Mouse (Mus musculus): ENCODE measurements around the gene Mrpl12. TPM values are rescaled to one million over a fixed set of nuclear protein-coding genes. Genes with fewer than 3 reads are reported as not detected.
"Not testable (repeated sequence)": the region's sequence is repeated elsewhere in the genome, so short reads cannot be mapped to it uniquely, and the experiment has no call there.

Mrpl12 gene
- total and polyA plus RNA-seq, 3 experiments, result 374 to 461 (median 457) TPM

DNA sequence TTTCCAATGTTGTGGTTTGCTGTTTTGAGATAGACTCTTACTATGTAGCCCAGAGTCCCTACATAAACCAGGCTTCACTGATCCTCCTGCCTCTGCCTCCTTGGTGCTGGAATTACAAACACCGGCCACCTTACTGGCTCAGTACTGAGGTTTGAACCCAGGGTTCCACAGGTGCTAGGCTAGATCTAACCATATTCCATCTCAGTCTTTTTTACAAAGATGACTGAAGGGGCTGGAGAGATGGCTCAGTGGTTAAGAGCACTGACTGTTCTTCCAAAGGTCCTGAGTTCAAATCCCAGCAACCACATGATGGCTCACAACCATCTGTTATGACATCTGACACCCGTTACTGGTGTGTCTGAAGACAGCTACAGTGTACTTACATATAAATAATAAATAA lies 29.8 kb downstream of the Mrpl12 start:
- H3K27me3 ChIP-seq (ENCODE audit: control insufficient read depth in 1 of 2, insufficient read depth in 2 of 2, low read length in 2 of 2); H3K79me2 ChIP-seq (ENCODE audit: control insufficient read depth, insufficient read depth, low read length, poor library complexity); H3K9me3 ChIP-seq (replicated peaks; ENCODE audit: insufficient read depth, low read length); H3K9ac ChIP-seq (ENCODE audit: control insufficient read depth, low read depth, low read length, poor library complexity, severe bottlenecking); H3K27ac ChIP-seq (ENCODE audit: control insufficient read depth, low read depth, low read length); H3K4me3 ChIP-seq (ENCODE audit: control insufficient read depth in 1 of 2, insufficient read depth in 1 of 2, low read depth in 2 of 2, low read length in 2 of 2); DNase-seq (ENCODE audit: low read depth, low spot score): not testable (repeated sequence)
- Histone ChIP-seq H3K36me3 (ENCODE audit: control insufficient read depth in 1 of 2, insufficient read depth in 2 of 2, low read length in 2 of 2) (peaks cover 0 to 19% of the 10 kb centered on the region in 2 experiments; a peak in 2 of 4 replicates), H3K4me1 (ENCODE audit: control insufficient read depth in 1 of 2, insufficient read depth in 2 of 2, low read length in 2 of 2) (peaks cover 14 to 30% of the 10 kb centered on the region in 2 experiments)
- TF ChIP-seq TBP (IDR thresholded peaks at IDR 0.05; ENCODE audit: low read depth, low read length), result peak; percentile 91

DNA sequence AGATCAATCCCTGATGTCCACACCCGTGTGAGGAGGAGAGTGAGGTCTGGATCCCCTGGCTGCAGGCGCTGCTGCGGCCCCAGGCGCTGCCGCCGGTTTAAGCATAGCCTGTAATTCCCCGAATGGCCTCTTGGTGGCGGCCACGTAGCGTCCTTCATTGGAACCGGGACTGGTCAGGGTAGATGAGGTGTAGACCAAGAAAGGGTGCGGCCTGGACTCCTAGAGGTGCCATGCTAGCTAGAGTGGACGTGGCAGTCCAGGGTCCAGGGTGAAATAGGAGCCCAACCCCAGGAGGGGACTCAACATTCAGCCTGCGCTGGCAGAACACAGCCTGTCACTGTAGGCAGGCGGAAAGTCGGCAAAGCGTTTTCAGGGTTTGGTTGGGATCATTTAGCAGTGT lies 31.2 kb downstream of the Mrpl12 start:
- peaks cover 0 to 8% of the 10 kb centered on the region in 2 experiments; a peak in 2 of 4 replicates for H3K36me3 ChIP-seq (ENCODE audit: control insufficient read depth in 1 of 2, insufficient read depth in 2 of 2, low read length in 2 of 2)
- peak; percentile 89 for DNase-seq (ENCODE audit: low read depth, low spot score)
- no peaks in the 10 kb centered on the region for H3K27me3 ChIP-seq (ENCODE audit: control insufficient read depth in 1 of 2, insufficient read depth in 2 of 2, low read length in 2 of 2)
- peaks cover 5 to 20% of the 10 kb centered on the region in 2 experiments for H3K4me1 ChIP-seq (ENCODE audit: control insufficient read depth in 1 of 2, insufficient read depth in 2 of 2, low read length in 2 of 2)
- H3K9me3 ChIP-seq (replicated peaks; ENCODE audit: insufficient read depth, low read length), result no peaks in the 10 kb centered on the region
- H3K27ac ChIP-seq (ENCODE audit: control insufficient read depth, low read depth, low read length), result no peak overlapping the region
- peak overlapping the region; percentile 14 to 40; a peak in 2 of 4 replicates for H3K4me3 ChIP-seq (ENCODE audit: control insufficient read depth in 1 of 2, insufficient read depth in 1 of 2, low read depth in 2 of 2, low read length in 2 of 2)
- H3K9ac ChIP-seq (ENCODE audit: control insufficient read depth, low read depth, low read length, poor library complexity, severe bottlenecking), result peak overlapping the region; percentile 28
- TF ChIP-seq E2F4 (IDR thresholded peaks at IDR 0.05; ENCODE audit: borderline replicate concordance, low read depth, low read length) (no peak), SIN3A (IDR thresholded peaks at IDR 0.05; ENCODE audit: low read length) (peak; percentile 78; the same call in 1 of the 2 replicates), UBTF (IDR thresholded peaks at IDR 0.05; ENCODE audit: borderline replicate concordance, insufficient read depth, low read depth, low read length) (no peak), CTCF (IDR thresholded peaks at IDR 0.05 in 2 of 3, conservative IDR thresholded peaks at IDR 0.05 in 1 of 3; ENCODE audit: control insufficient read depth in 1 of 3, insufficient read depth in 1 of 3, low read depth in 2 of 3, low read length in 3 of 3, poor library complexity in 1 of 3, severe bottlenecking in 1 of 3) (peak; percentile 95 to 99 (median 99)), ZNF384 (IDR thresholded peaks at IDR 0.05; ENCODE audit: low read depth, low read length) (peak; percentile 5; the same call in 1 of the 2 replicates), ETS1 (IDR thresholded peaks at IDR 0.05; ENCODE audit: low read depth, low read length) (no peak), ELF1 (IDR thresholded peaks at IDR 0.05; ENCODE audit: low read depth, low read length) (0 out of 2 replicates have a peak, but pooled peaks have one; percentile 42), HCFC1 (IDR thresholded peaks at IDR 0.05; ENCODE audit: low read depth, low read length) (0 out of 2 replicates have a peak, but pooled peaks have one; percentile 21), ZKSCAN1 (IDR thresholded peaks at IDR 0.05; ENCODE audit: low read depth, low read length) (no peak), SMC3 (IDR thresholded peaks at IDR 0.05; ENCODE audit: low read depth, low read length) (peak; percentile 96), RCOR1 (IDR thresholded peaks at IDR 0.05; ENCODE audit: low read depth, low read length) (no peak), RAD21 (IDR thresholded peaks at IDR 0.05; ENCODE audit: low read depth, low read length) (peak; percentile 100), ZC3H11A (IDR thresholded peaks at IDR 0.05; ENCODE audit: low read depth, low read length) (peak; percentile 95)
- H3K79me2 ChIP-seq (ENCODE audit: control insufficient read depth, insufficient read depth, low read length, poor library complexity), result no peaks in the 10 kb centered on the region; the same call in 1 of the 2 replicates

DNA sequence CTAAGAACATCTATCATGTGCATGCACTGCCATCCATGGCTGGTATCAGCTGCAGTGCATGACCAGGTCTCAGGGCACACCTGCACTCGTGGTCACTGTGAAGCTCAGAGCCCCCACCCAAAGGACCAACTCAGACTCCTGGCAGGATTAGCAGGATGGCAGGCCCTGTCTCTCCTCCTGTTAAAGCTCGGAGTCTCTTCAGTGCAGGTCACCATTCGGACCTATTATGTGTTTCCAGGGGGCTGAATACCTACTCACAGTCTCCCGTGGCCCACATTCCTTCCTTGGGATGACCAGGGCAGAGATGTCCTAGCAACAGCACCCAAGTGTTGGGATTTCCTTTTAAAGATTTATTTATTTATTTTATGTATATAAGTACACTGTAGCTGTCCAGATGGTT lies 32.7 kb downstream of the Mrpl12 start:
- peaks cover 5 to 11% of the 10 kb centered on the region in 2 experiments for H3K4me1 ChIP-seq (ENCODE audit: control insufficient read depth in 1 of 2, insufficient read depth in 2 of 2, low read length in 2 of 2)

More for the DNA sequence above, 32.7 kb downstream of the Mrpl12 start:
- Histone ChIP-seq H3K9me3 (replicated peaks; ENCODE audit: insufficient read depth, low read length) (no peaks in the 10 kb centered on the region), H3K4me3 (ENCODE audit: control insufficient read depth in 1 of 2, insufficient read depth in 1 of 2, low read depth in 2 of 2, low read length in 2 of 2) (no peak overlapping the region), H3K27me3 (ENCODE audit: control insufficient read depth in 1 of 2, insufficient read depth in 2 of 2, low read length in 2 of 2) (no peaks in the 10 kb centered on the region), H3K79me2 (ENCODE audit: control insufficient read depth, insufficient read depth, low read length, poor library complexity) (no peaks in the 10 kb centered on the region), H3K9ac (ENCODE audit: control insufficient read depth, low read depth, low read length, poor library complexity, severe bottlenecking) (no peak overlapping the region), H3K27ac (ENCODE audit: control insufficient read depth, low read depth, low read length) (no peak overlapping the region), H3K36me3 (ENCODE audit: control insufficient read depth in 1 of 2, insufficient read depth in 2 of 2, low read length in 2 of 2) (peaks cover 0 to 8% of the 10 kb centered on the region in 2 experiments; a peak in 2 of 4 replicates)
- TF ChIP-seq EP300 (IDR thresholded peaks at IDR 0.05; ENCODE audit: low read depth in 1 of 2, low read length in 2 of 2), result no peak
- TF ChIP-seq KAT2A (conservative IDR thresholded peaks at IDR 0.05; ENCODE audit: low read depth, low read length), result no peak
- no peak for TF ChIP-seq MXI1 (IDR thresholded peaks at IDR 0.05; ENCODE audit: low read depth, low read length)
- TF ChIP-seq SIN3A (IDR thresholded peaks at IDR 0.05; ENCODE audit: low read length), result no peak
- no peak for TF ChIP-seq MAZ (IDR thresholded peaks at IDR 0.05; ENCODE audit: low read depth, low read length)
- TF ChIP-seq ZMIZ1 (IDR thresholded peaks at IDR 0.05; ENCODE audit: low read depth, low read length), result no peak
- no peak for TF ChIP-seq MAFK (IDR thresholded peaks at IDR 0.05; ENCODE audit: borderline replicate concordance, low read depth, low read length)
- TF ChIP-seq MYC (IDR thresholded peaks at IDR 0.05; ENCODE audit: low read depth, low read length), result no peak
- TF ChIP-seq POLR2A (IDR thresholded peaks at IDR 0.05; ENCODE audit: control insufficient read depth in 1 of 2, insufficient read depth in 1 of 2, low read depth in 1 of 2, low read length in 2 of 2, poor library complexity in 1 of 2), result no peak
- no peak for DNase-seq (ENCODE audit: low read depth, low spot score)
